Mouse (Mus musculus) liver, embryonic 11.5 days (tissue): ENCODE results near the gene Btbd35f16. TPM values are rescaled to one million over a fixed set of nuclear protein-coding genes. Genes with fewer than 3 reads are reported as not detected.
"Not testable (repeated sequence)": the region's sequence is repeated elsewhere in the genome, so short reads cannot be mapped to it uniquely, and the experiment has no call there.

Source experiments
- ATAC-seq: fragments of 200-750 bp; cut with Nextera tagmentation; replicated peaks from 2 replicates; pipeline ENCODE4 v1.8.0; 2017; ENCODE audit warnings: moderate number of reproducible peaks, mild to moderate bottlenecking, moderate TSS enrichment, moderate library complexity; ENCODE audit not compliant: low FRiP score
- DNase-seq: peaks from one replicate; pipeline ENCODE4 v3.0.0-alpha.2; 2017; ENCODE audit warnings: low spot score
- H3K27ac ChIP-seq: fragments of 300-500 bp; sonication (generic); 2 replicates; pipeline ENCODE4 v1.5.1; 2014; ENCODE audit warnings: mild to moderate bottlenecking, low read depth, low read length, control low read depth
- H3K27me3 ChIP-seq: fragments of 300-500 bp; sonication (generic); replicated peaks from 2 replicates; pipeline ENCODE4 v1.6.1; 2014; ENCODE audit warnings: low read length, mixed read lengths; ENCODE audit not compliant: control insufficient read depth, insufficient read depth
- H3K36me3 ChIP-seq: fragments of 300-500 bp; sonication (generic); 2 replicates; pipeline ENCODE4 v1.6.1; 2014; ENCODE audit warnings: mild to moderate bottlenecking, low read length, moderate library complexity, mixed read lengths; ENCODE audit not compliant: control insufficient read depth, insufficient read depth
- H3K4me1 ChIP-seq: fragments of 300-500 bp; sonication (generic); replicated peaks from 2 replicates; pipeline ENCODE4 v1.6.1; 2014; ENCODE audit warnings: low read length, mixed read lengths; ENCODE audit not compliant: control insufficient read depth, insufficient read depth
- H3K4me2 ChIP-seq: fragments of 300-500 bp; sonication (generic); 2 replicates; pipeline ENCODE4 v1.6.1; 2014; ENCODE audit warnings: mild to moderate bottlenecking, control low read depth, moderate library complexity
- H3K4me3 ChIP-seq: fragments of 300-500 bp; sonication (generic); 2 replicates; pipeline ENCODE4 v1.5.1; 2014; ENCODE audit warnings: low read depth, low read length, control low read depth
- H3K9ac ChIP-seq: fragments of 300-500 bp; sonication (generic); 2 replicates; pipeline ENCODE4 v1.6.1; 2014; ENCODE audit warnings: low read depth, low read length, control low read depth
- H3K9me3 ChIP-seq: fragments of 300-500 bp; sonication (generic); 2 replicates; pipeline ENCODE4 v1.6.1; 2016; ENCODE audit warnings: low read length, inconsistent platforms, mixed read lengths; ENCODE audit not compliant: control insufficient read depth
- WGBS: fragments of 180-500 bp; shearing (Covaris S2); extraction: QIAGEN DNeasy Blood & Tissue Kit; methylation state at CpG from one replicate; pipeline ENCODE4 v1.1.7; 2014; 5-methylcytosine and 5-hydroxymethylcytosine counted together
- polyA plus RNA-seq: library from polyadenylated mRNA; unstranded; fragments of >200 nt; fragmentation: Nextera tagmentation; extraction: Ambion mirVana; gene quantifications from 2 replicates; pipeline ENCODE4 v1.2.1, GENCODE M21; 2014

The Btbd35f16 gene
- not detected in 2 replicates for polyA plus RNA-seq

- H3K27ac ChIP-seq, H3K9me3 ChIP-seq, H3K36me3 ChIP-seq, DNase-seq, ATAC-seq, H3K4me3 ChIP-seq, H3K27me3 ChIP-seq, H3K4me2 ChIP-seq, H3K9ac ChIP-seq, H3K4me1 ChIP-seq: not testable (repeated sequence)
- WGBS: no CpG with 5 or more reads among the region's 3 CpGs
These were observed at the start of gene Btbd35f16 for GRCm38 (mm10) chrX:3956902-3957301. Gene Btbd35f16 (minus strand): TSS chrX:3957002.

Other genes starting within 250 kb of the Btbd35f16 start
- not detected in 2 replicates for gene Btbd35f10, start 204.1 kb downstream of the Btbd35f16 start, polyA plus RNA-seq
- not detected in 2 replicates for gene Btbd35f3, start 80.7 kb upstream of the Btbd35f16 start, polyA plus RNA-seq
- gene Btbd35f28, start 239.6 kb upstream of the Btbd35f16 start, polyA plus RNA-seq: not detected in 2 replicates